Mouse (Mus musculus) limb, embryonic 13.5 days (tissue): ENCODE data around the gene Mief2. TPM values are rescaled to one million over a fixed set of nuclear protein-coding genes. Genes with fewer than 3 reads are reported as not detected.

Source experiments
- ATAC-seq: fragments of 200-750 bp; cut with Nextera tagmentation; 2 replicates; pipeline ENCODE4 v1.8.0; 2017; ENCODE audit warnings: low read depth, moderate number of reproducible peaks, moderate TSS enrichment; ENCODE audit not compliant: low FRiP score
- H3K27ac ChIP-seq: fragments of 300-500 bp; sonication (generic); 2 replicates; pipeline ENCODE4 v1.5.1; 2015; ENCODE audit warnings: inconsistent platforms, mild to moderate bottlenecking, moderate library complexity
- H3K27me3 ChIP-seq: fragments of 300-500 bp; sonication (generic); 2 replicates; pipeline ENCODE4 v1.6.1; 2015; ENCODE audit warnings: mild to moderate bottlenecking, inconsistent platforms
- H3K36me3 ChIP-seq: fragments of 300-500 bp; sonication (generic); 2 replicates; pipeline ENCODE4 v1.6.1; 2015; ENCODE audit warnings: inconsistent platforms, mild to moderate bottlenecking, moderate library complexity
- H3K4me1 ChIP-seq: fragments of 300-500 bp; sonication (generic); 2 replicates; pipeline ENCODE4 v1.6.1; 2015; ENCODE audit warnings: inconsistent platforms
- H3K4me2 ChIP-seq: fragments of 300-500 bp; sonication (generic); replicated peaks from 2 replicates; pipeline ENCODE4 v1.6.1; 2015; ENCODE audit warnings: inconsistent platforms, mild to moderate bottlenecking, moderate library complexity
- H3K4me3 ChIP-seq: fragments of 300-500 bp; sonication (generic); 2 replicates; pipeline ENCODE4 v1.5.1; 2015; ENCODE audit warnings: moderate library complexity, mild to moderate bottlenecking, inconsistent platforms
- H3K9ac ChIP-seq: fragments of 300-500 bp; sonication (generic); 2 replicates; pipeline ENCODE4 v1.6.1; 2015; ENCODE audit warnings: mild to moderate bottlenecking, inconsistent platforms
- H3K9me3 ChIP-seq: fragments of 300-500 bp; sonication (generic); 2 replicates; pipeline ENCODE4 v1.6.1; 2016; ENCODE audit warnings: inconsistent platforms
- WGBS: fragments of 180-500 bp; shearing (Covaris S2); methylation state at CpG from one replicate; pipeline ENCODE4 v1.1.7; 2015; 5-methylcytosine and 5-hydroxymethylcytosine counted together
- microRNA-seq: library from miRNA; unstranded; fragments of <30 nt; microRNA quantifications from one replicate; pipeline ENCODE4, GENCODE M21; 2016
- polyA plus RNA-seq: library from polyadenylated mRNA; unstranded; fragments of >200 nt; fragmentation: Nextera tagmentation; extraction: Ambion mirVana; gene quantifications from 2 replicates; pipeline ENCODE4 v1.2.1, GENCODE M21; 2015

Gene Mief2
- polyA plus RNA-seq, 1 experiment from 2014 or later: 19.7 TPM

GRCm38 (mm10) chr11:60772161-60772560, 44.0 kb downstream of the Mief2 start:
- no peaks in the 10 kb centered on the region for H3K36me3 ChIP-seq
- no peak overlapping the region for H3K27ac ChIP-seq
- H3K4me3 ChIP-seq: no peak overlapping the region
- H3K9me3 ChIP-seq: no peaks in the 10 kb centered on the region
- 77% methylated on average over 4 of the region's 4 CpGs for WGBS
- no peak overlapping the region for H3K4me2 ChIP-seq
- no peak overlapping the region for H3K9ac ChIP-seq
- peaks cover 26% of the 10 kb centered on the region for H3K4me1 ChIP-seq
- no peak for ATAC-seq
- no peaks in the 10 kb centered on the region for H3K27me3 ChIP-seq

GRCm38 (mm10) chr11:60774158-60774689, 46.0 kb downstream of the Mief2 start:
- WGBS: 92% methylated on average over 3 of the region's 3 CpGs
- no peaks in the 10 kb centered on the region for H3K9me3 ChIP-seq
- no peak overlapping the region for H3K27ac ChIP-seq
- peaks cover 9% of the 10 kb centered on the region for H3K36me3 ChIP-seq
- H3K27me3 ChIP-seq: no peaks in the 10 kb centered on the region
- ATAC-seq: no peak
- H3K9ac ChIP-seq: no peak overlapping the region
- H3K4me3 ChIP-seq: no peak overlapping the region
- H3K4me1 ChIP-seq: peaks cover 41% of the 10 kb centered on the region
- H3K4me2 ChIP-seq: no peak overlapping the region

GRCm38 (mm10) chr11:60774841-60775240, 46.6 kb downstream of the Mief2 start:
- Histone ChIP-seq H3K9ac (peak overlapping the region; percentile 84; the same call in 1 of the 2 replicates), H3K4me3 (peak overlapping the region; percentile 83; the same call in 1 of the 2 replicates)
- WGBS: 82% methylated on average over 1 of the region's 1 CpGs

GRCm38 (mm10) chr11:60775578-60775977, 47.4 kb downstream of the Mief2 start:
- Histone ChIP-seq H3K4me1 (peaks cover 54% of the 10 kb centered on the region), H3K27me3 (no peaks in the 10 kb centered on the region), H3K4me2 (peak overlapping the region; percentile 91), H3K9me3 (no peaks in the 10 kb centered on the region), H3K4me3 (peak overlapping the region; percentile 83), H3K9ac (peak overlapping the region; percentile 84), H3K36me3 (peaks cover 23% of the 10 kb centered on the region), H3K27ac (no peak overlapping the region)
- no peak for ATAC-seq
- 58% methylated on average over 6 of the region's 6 CpGs for WGBS

More at GRCm38 (mm10) chr11:60774841-60775240, 46.6 kb downstream of the Mief2 start:
- Histone ChIP-seq H3K4me1 (peaks cover 47% of the 10 kb centered on the region), H3K9me3 (no peaks in the 10 kb centered on the region), H3K36me3 (peaks cover 15% of the 10 kb centered on the region), H3K4me2 (peak overlapping the region; percentile 91), H3K27ac (no peak overlapping the region), H3K27me3 (no peaks in the 10 kb centered on the region)
- no peak for ATAC-seq

- Histone ChIP-seq H3K4me2 (peak overlapping the region; percentile 91), H3K4me1 (peaks cover 61% of the 10 kb centered on the region), H3K36me3 (peaks cover 28% of the 10 kb centered on the region), H3K27me3 (no peaks in the 10 kb centered on the region), H3K27ac (0 out of 2 replicates have a peak overlapping the region, but pooled peaks have one; percentile 88), H3K9ac (peak overlapping the region; percentile 84), H3K4me3 (peak overlapping the region; percentile 83), H3K9me3 (no peaks in the 10 kb centered on the region)
- 3% methylated on average over 17 of the region's 17 CpGs for WGBS
- ATAC-seq: no peak
Observed at GRCm38 (mm10) chr11:60776107-60776828, 48.1 kb downstream of the Mief2 start.

GRCm38 (mm10) chr11:60776829-60777740, 48.9 kb downstream of the Mief2 start, which contains the start of the genes Top3a and Smcr8:
TSS of gene Top3a (minus strand) at chr11:60777365.
TSS of gene Smcr8 (plus strand) at chr11:60777524.
- H3K4me3 ChIP-seq: peak within 1 kb of the TSS; percentile 83
- H3K9me3 ChIP-seq: no peaks in the 10 kb centered on the region
- ATAC-seq: peak; percentile 97
- peaks cover 33% of the 10 kb centered on the region for H3K36me3 ChIP-seq
- H3K27me3 ChIP-seq: no peaks in the 10 kb centered on the region
- H3K9ac ChIP-seq: peak within 1 kb of the TSS; percentile 84
- H3K4me2 ChIP-seq: peak within 1 kb of the TSS; percentile 91
- H3K4me1 ChIP-seq: peaks cover 69% of the 10 kb centered on the region
- peak within 1 kb of the TSS; percentile 88 for H3K27ac ChIP-seq
- under 1% methylated on average over 62 of the region's 62 CpGs for WGBS

GRCm38 (mm10) chr11:60777801-60778370, 49.7 kb downstream of the Mief2 start:
- 27% methylated on average over 16 of the region's 16 CpGs for WGBS
- ATAC-seq: no peak
- Histone ChIP-seq H3K27me3 (no peaks in the 10 kb centered on the region), H3K4me1 (peaks cover 74% of the 10 kb centered on the region), H3K9ac (peak overlapping the region; percentile 84), H3K9me3 (no peaks in the 10 kb centered on the region), H3K36me3 (peaks cover 41% of the 10 kb centered on the region), H3K27ac (no peak overlapping the region), H3K4me2 (peak overlapping the region; percentile 91), H3K4me3 (peak overlapping the region; percentile 83)

GRCm38 (mm10) chr11:60779673-60780189, 51.5 kb downstream of the Mief2 start:
- H3K9ac ChIP-seq: peak overlapping the region; percentile 53
- 93% methylated on average over 10 of the region's 10 CpGs for WGBS
- H3K36me3 ChIP-seq: peaks cover 60% of the 10 kb centered on the region
- no peaks in the 10 kb centered on the region for H3K27me3 ChIP-seq
- H3K4me2 ChIP-seq: peak overlapping the region; percentile 57
- H3K9me3 ChIP-seq: no peaks in the 10 kb centered on the region
- ATAC-seq: no peak
- peak overlapping the region; percentile 26 for H3K4me3 ChIP-seq
- H3K27ac ChIP-seq: no peak overlapping the region
- peaks cover 64% of the 10 kb centered on the region for H3K4me1 ChIP-seq

Small RNA genes lying within 50 kb of the gene (microRNA-seq; reads per million reads assigned to microRNA genes)
- 3.0 reads per million, percentile 12 among the genes with 10 or more reads in this experiment for gene Mir5100

Other genes with a start within 250 kb of the Mief2 start
- 34.4 and 36.7 TPM in 2 replicates for gene Alkbh5, start 192.0 kb upstream of the Mief2 start, polyA plus RNA-seq
- gene Llgl1, start 28.7 kb upstream of the Mief2 start, polyA plus RNA-seq: 76.6 and 83.9 TPM in 2 replicates
- 65.2 and 68.1 TPM in 2 replicates for gene Flii, start 1.1 kb upstream of the Mief2 start, polyA plus RNA-seq
- 18.9 and 22.0 TPM in 2 replicates for gene Top3a, start 49.0 kb downstream of the Mief2 start, polyA plus RNA-seq
- gene Smcr8, start 49.1 kb downstream of the Mief2 start, polyA plus RNA-seq: 5.4 and 7.0 TPM in 2 replicates
- 47.9 and 52.2 TPM in 2 replicates for gene Shmt1, start 83.3 kb downstream of the Mief2 start, polyA plus RNA-seq
- gene Dhrs7b, start 102.2 kb downstream of the Mief2 start, polyA plus RNA-seq: 34.8 and 36.7 TPM in 2 replicates
- 62.3 and 67.1 TPM in 2 replicates for gene Tmem11, start 150.9 kb downstream of the Mief2 start, polyA plus RNA-seq
- gene Natd1, start 186.4 kb downstream of the Mief2 start, polyA plus RNA-seq: 21.0 and 22.3 TPM in 2 replicates
- 87.6 and 93.3 TPM in 2 replicates for gene Map2k3, start 203.6 kb downstream of the Mief2 start, polyA plus RNA-seq